Mouse (Mus musculus) cerebellum, adult 8-10 months (tissue): ENCODE results near the gene Grcc10.

Source experiments
- DNase-seq: peaks from one replicate; pipeline ENCODE4 v3.0.0; 2022

Gene Grcc10

GRCm38 (mm10) chr6:124740888-124741761, at the start of gene Grcc10:
Gene Grcc10 (minus strand): TSS chr6:124741374.
- peak; percentile 83 for DNase-seq

- no peak for DNase-seq
These were observed 48.9 kb upstream of the Grcc10 start for GRCm38 (mm10) chr6:124790121-124790520.

- DNase-seq = no peak
These were observed 48.3 kb upstream of the Grcc10 start for GRCm38 (mm10) chr6:124789519-124789918.

- DNase-seq = no peak
These were observed 46.5 kb upstream of the Grcc10 start for GRCm38 (mm10) chr6:124787722-124788121.

- peak; percentile 86 for DNase-seq
These were observed 45.7 kb upstream of the Grcc10 start for GRCm38 (mm10) chr6:124786756-124787420.

- DNase-seq = no peak
These were observed 41.3 kb upstream of the Grcc10 start for GRCm38 (mm10) chr6:124782436-124782835.

- no peak for DNase-seq
These were observed 39.7 kb upstream of the Grcc10 start for GRCm38 (mm10) chr6:124780917-124781316.

- DNase-seq = no peak
These were observed 38.8 kb upstream of the Grcc10 start for GRCm38 (mm10) chr6:124779984-124780416.

- DNase-seq = no peak
These were observed 38.2 kb upstream of the Grcc10 start, which contains the start of gene Lrrc23 for GRCm38 (mm10) chr6:124779222-124779983. Gene Lrrc23 (minus strand): TSS chr6:124779727.

- no peak for DNase-seq
These were observed 29.3 kb upstream of the Grcc10 start for GRCm38 (mm10) chr6:124770511-124770910.

GRCm38 (mm10) chr6:124770013-124770412, 28.8 kb upstream of the Grcc10 start:
- no peak for DNase-seq

GRCm38 (mm10) chr6:124769101-124769765, 28.1 kb upstream of the Grcc10 start, which contains the start of gene Eno2:
Gene Eno2 (minus strand): TSS chr6:124769673.
- peak; percentile 74 for DNase-seq

- DNase-seq = no peak
These were observed 27.5 kb upstream of the Grcc10 start for GRCm38 (mm10) chr6:124768704-124769044.

- DNase-seq = peak; percentile 74
These were observed 26.9 kb upstream of the Grcc10 start for GRCm38 (mm10) chr6:124767920-124768703.

- no peak for DNase-seq
These were observed 26.4 kb upstream of the Grcc10 start for GRCm38 (mm10) chr6:124767536-124767919.

GRCm38 (mm10) chr6:124765951-124766350, 24.8 kb upstream of the Grcc10 start:
- no peak for DNase-seq

- DNase-seq = peak; percentile 88
These were observed 18.1 kb upstream of the Grcc10 start for GRCm38 (mm10) chr6:124759259-124759658.

GRCm38 (mm10) chr6:124758849-124759232, 17.7 kb upstream of the Grcc10 start:
- no peak for DNase-seq

GRCm38 (mm10) chr6:124757909-124758848, 17.0 kb upstream of the Grcc10 start:
- peak; percentile 68 for DNase-seq

- no peak for DNase-seq
These were observed 16.2 kb upstream of the Grcc10 start for GRCm38 (mm10) chr6:124757351-124757880.
